Mouse (Mus musculus): Measurements from ENCODE around the gene Gm11084.
"Not testable (repeated sequence)": the region's sequence is repeated elsewhere in the genome, so short reads cannot be mapped to it uniquely, and the experiment has no call there.

The Gm11084 gene

GRCm38 (mm10) chr2:72995346-72996097 lies 9.0 kb upstream of the Gm11084 start:
- no peak for DNase-seq (ENCODE audit: low spot score in 2 of 2)

GRCm38 (mm10) chr2:72994165-72994564 lies 7.6 kb upstream of the Gm11084 start:
- DNase-seq (ENCODE audit: low spot score in 2 of 2) = no peak

GRCm38 (mm10) chr2:72992497-72992896 lies 6.0 kb upstream of the Gm11084 start:
- DNase-seq (ENCODE audit: low spot score in 2 of 2) = no peak

- not testable (repeated sequence) for DNase-seq (ENCODE audit: low spot score in 2 of 2)
These were observed 2.4 kb upstream of the Gm11084 start for GRCm38 (mm10) chr2:72988945-72989344.

GRCm38 (mm10) chr2:72985516-72985915 lies 1.0 kb downstream of the Gm11084 start:
- no peak for DNase-seq (ENCODE audit: low spot score in 2 of 2)

GRCm38 (mm10) chr2:72984806-72985205 lies 1.7 kb downstream of the Gm11084 start:
- DNase-seq (ENCODE audit: low spot score in 2 of 2) = no peak

GRCm38 (mm10) chr2:72983211-72983610 lies 3.3 kb downstream of the Gm11084 start:
- no peak for DNase-seq (ENCODE audit: low spot score in 2 of 2)

- no peak for DNase-seq (ENCODE audit: low spot score in 2 of 2)
These were observed 4.3 kb downstream of the Gm11084 start for GRCm38 (mm10) chr2:72982110-72982785.

GRCm38 (mm10) chr2:72981441-72982109 lies 4.9 kb downstream of the Gm11084 start:
- DNase-seq (ENCODE audit: low spot score in 2 of 2) = no peak

- DNase-seq (ENCODE audit: low spot score in 2 of 2) = no peak
These were observed 5.5 kb downstream of the Gm11084 start for GRCm38 (mm10) chr2:72981075-72981420.

GRCm38 (mm10) chr2:72980337-72981074 lies 6.0 kb downstream of the Gm11084 start, which contains the start of gene Sp3:
Gene Sp3, minus strand, starts transcription at chr2:72980446.
- peak; percentile 91 to 92 for DNase-seq (ENCODE audit: low spot score in 2 of 2)

- DNase-seq (ENCODE audit: low spot score in 2 of 2) = peak; percentile 69 to 80
These were observed 6.9 kb downstream of the Gm11084 start for GRCm38 (mm10) chr2:72979659-72980071.

- DNase-seq (ENCODE audit: low spot score in 2 of 2) = peak; percentile 79 to 82
These were observed 7.4 kb downstream of the Gm11084 start for GRCm38 (mm10) chr2:72978901-72979658.

- DNase-seq (ENCODE audit: low spot score in 2 of 2) = peak in 1 of 2 experiments; percentile 49
These were observed 8.0 kb downstream of the Gm11084 start for GRCm38 (mm10) chr2:72978473-72978872.

- no peak for DNase-seq (ENCODE audit: low spot score in 2 of 2)
These were observed 9.2 kb downstream of the Gm11084 start for GRCm38 (mm10) chr2:72977272-72977671.

GRCm38 (mm10) chr2:72976036-72976435 lies 10.5 kb downstream of the Gm11084 start:
- DNase-seq (ENCODE audit: low spot score in 2 of 2) = no peak

- DNase-seq (ENCODE audit: low spot score in 2 of 2) = no peak
These were observed 15.7 kb downstream of the Gm11084 start for GRCm38 (mm10) chr2:72970831-72971230.

GRCm38 (mm10) chr2:72970302-72970701 lies 16.2 kb downstream of the Gm11084 start:
- no peak for DNase-seq (ENCODE audit: low spot score in 2 of 2)

GRCm38 (mm10) chr2:72968536-72968935 lies 18.0 kb downstream of the Gm11084 start:
- DNase-seq (ENCODE audit: low spot score in 2 of 2) = no peak

GRCm38 (mm10) chr2:72965450-72965849 lies 21.1 kb downstream of the Gm11084 start:
- no peak for DNase-seq (ENCODE audit: low spot score in 2 of 2)

- DNase-seq (ENCODE audit: low spot score in 2 of 2) = no peak
These were observed 30.1 kb downstream of the Gm11084 start for GRCm38 (mm10) chr2:72956415-72956814.
